Mouse (Mus musculus) neural tube, embryonic 11.5 days (tissue): ENCODE results near the gene Adam11. TPM values are rescaled to one million over a fixed set of nuclear protein-coding genes. Genes with fewer than 3 reads are reported as not detected.

ENCODE experiments used
- ATAC-seq: fragments of 200-750 bp; cut with Nextera tagmentation; 2 replicates; pipeline ENCODE4 v1.8.0; 2017; ENCODE audit warnings: moderate number of reproducible peaks, mild to moderate bottlenecking, moderate TSS enrichment, moderate library complexity; ENCODE audit not compliant: insufficient read depth, low FRiP score, low TSS enrichment
- DNase-seq: peaks from one replicate; pipeline ENCODE4 v3.0.0-alpha.2; 2015; ENCODE audit warnings: low spot score
- H3K27ac ChIP-seq: fragments of 300-500 bp; sonication (generic); 2 replicates; pipeline ENCODE4 v1.5.1; 2014; ENCODE audit warnings: low read depth, mild to moderate bottlenecking, low read length
- H3K27me3 ChIP-seq: fragments of 300-500 bp; sonication (generic); 2 replicates; pipeline ENCODE4 v1.6.1; 2014; ENCODE audit warnings: mild to moderate bottlenecking, low read length, mixed read lengths; ENCODE audit not compliant: control insufficient read depth, insufficient read depth
- H3K36me3 ChIP-seq: fragments of 300-500 bp; sonication (generic); 2 replicates; pipeline ENCODE4 v1.6.1; 2014; ENCODE audit warnings: mild to moderate bottlenecking, low read length, moderate library complexity, mixed read lengths; ENCODE audit not compliant: control insufficient read depth, insufficient read depth
- H3K4me1 ChIP-seq: fragments of 300-500 bp; sonication (generic); 2 replicates; pipeline ENCODE4 v1.6.1; 2014; ENCODE audit warnings: low read length, mixed read lengths; ENCODE audit not compliant: control insufficient read depth, insufficient read depth
- H3K4me2 ChIP-seq: fragments of 300-500 bp; sonication (generic); 2 replicates; pipeline ENCODE4 v1.6.1; 2014; ENCODE audit warnings: low read depth, mild to moderate bottlenecking, moderate library complexity
- H3K4me3 ChIP-seq: fragments of 300-500 bp; sonication (generic); 2 replicates; pipeline ENCODE4 v1.5.1; 2014; ENCODE audit warnings: low read depth, low read length
- H3K9ac ChIP-seq: fragments of 300-500 bp; sonication (generic); 2 replicates; pipeline ENCODE4 v1.6.1; 2014; ENCODE audit warnings: mild to moderate bottlenecking, low read length
- H3K9me3 ChIP-seq: fragments of 300-500 bp; sonication (generic); 2 replicates; pipeline ENCODE4 v1.6.1; 2016; ENCODE audit warnings: low read length; ENCODE audit not compliant: control insufficient read depth
- WGBS: fragments of 180-500 bp; shearing (Covaris S2); extraction: QIAGEN DNeasy Blood & Tissue Kit; methylation state at CpG from one replicate; pipeline ENCODE4 v1.1.7; 2014; 5-methylcytosine and 5-hydroxymethylcytosine counted together
- polyA plus RNA-seq: library from polyadenylated mRNA; unstranded; fragments of >200 nt; fragmentation: Nextera tagmentation; extraction: Ambion mirVana; gene quantifications from 2 replicates; pipeline ENCODE4 v1.2.1, GENCODE M21; 2014

The Adam11 gene
- polyA plus RNA-seq, 1 experiment from 2014 or later: 23.2 TPM

- WGBS: 3% methylated on average over 15 of the region's 15 CpGs
- no peaks in the 10 kb centered on the region for H3K9me3 ChIP-seq
- H3K4me2 ChIP-seq: peak overlapping the region; percentile 97
- H3K27me3 ChIP-seq: peaks cover 14% of the 10 kb centered on the region; the same call in 1 of the 2 replicates
- ATAC-seq (no peak), DNase-seq (no peak)
- peak overlapping the region; percentile 58 for H3K4me3 ChIP-seq
- no peak overlapping the region; the same call in 1 of the 2 replicates for H3K27ac ChIP-seq
- H3K4me1 ChIP-seq: peaks cover 13% of the 10 kb centered on the region
- no peaks in the 10 kb centered on the region for H3K36me3 ChIP-seq
- H3K9ac ChIP-seq: peak overlapping the region; percentile 72
Observed at GRCm38 (mm10) chr11:102762248-102762647, 1.0 kb downstream of the Adam11 start.

- Histone ChIP-seq H3K4me3 (no peak overlapping the region), H3K4me1 (peaks cover 13% of the 10 kb centered on the region), H3K36me3 (no peaks in the 10 kb centered on the region), H3K4me2 (peak overlapping the region; percentile 97; the same call in 1 of the 2 replicates), H3K27me3 (peaks cover 14% of the 10 kb centered on the region; the same call in 1 of the 2 replicates), H3K9ac (no peak overlapping the region), H3K9me3 (no peaks in the 10 kb centered on the region), H3K27ac (no peak overlapping the region)
- 49% methylated on average over 11 of the region's 11 CpGs for whole genome bisulfite sequencing
- ATAC-seq (peak; percentile 46; the same call in 1 of the 2 replicates), DNase-seq (peak; percentile 55)
Observed at GRCm38 (mm10) chr11:102763009-102763767, 1.9 kb downstream of the Adam11 start.

- peaks cover 14% of the 10 kb centered on the region for H3K4me1 ChIP-seq
- H3K27ac ChIP-seq: no peak overlapping the region
- no peaks in the 10 kb centered on the region for H3K9me3 ChIP-seq
- no peak overlapping the region for H3K4me3 ChIP-seq
- H3K27me3 ChIP-seq: peaks cover 8% of the 10 kb centered on the region; the same call in 1 of the 2 replicates
- H3K36me3 ChIP-seq: no peaks in the 10 kb centered on the region
- H3K9ac ChIP-seq: no peak overlapping the region
- ATAC-seq (no peak), DNase-seq (no peak)
- no peak overlapping the region for H3K4me2 ChIP-seq
- WGBS: 86% methylated on average over 5 of the region's 5 CpGs
Observed at GRCm38 (mm10) chr11:102765416-102765815, 4.2 kb downstream of the Adam11 start.

GRCm38 (mm10) chr11:102767055-102767670 lies 5.9 kb downstream of the Adam11 start:
- Histone ChIP-seq H3K9ac (no peak overlapping the region), H3K4me3 (no peak overlapping the region), H3K27ac (no peak overlapping the region), H3K36me3 (no peaks in the 10 kb centered on the region), H3K4me2 (no peak overlapping the region), H3K4me1 (peaks cover 24% of the 10 kb centered on the region), H3K9me3 (no peaks in the 10 kb centered on the region), H3K27me3 (peaks cover 3% of the 10 kb centered on the region; the same call in 1 of the 2 replicates)
- DNase-seq: no peak
- 73% methylated on average over 6 of the region's 6 CpGs for WGBS
- no peak for ATAC-seq

GRCm38 (mm10) chr11:102769141-102769540 lies 7.9 kb downstream of the Adam11 start:
- Histone ChIP-seq H3K36me3 (no peaks in the 10 kb centered on the region), H3K27ac (no peak overlapping the region), H3K27me3 (no peaks in the 10 kb centered on the region), H3K9ac (no peak overlapping the region), H3K4me3 (no peak overlapping the region), H3K4me1 (peaks cover 29% of the 10 kb centered on the region), H3K4me2 (no peak overlapping the region), H3K9me3 (no peaks in the 10 kb centered on the region)
- 85% methylated on average over 6 of the region's 6 CpGs for WGBS
- no peak for ATAC-seq
- no peak for DNase-seq

GRCm38 (mm10) chr11:102769993-102770661 lies 8.9 kb downstream of the Adam11 start:
- no peak overlapping the region for H3K9ac ChIP-seq
- no peak overlapping the region for H3K4me2 ChIP-seq
- H3K36me3 ChIP-seq: no peaks in the 10 kb centered on the region
- no peaks in the 10 kb centered on the region for H3K9me3 ChIP-seq
- H3K4me1 ChIP-seq: peaks cover 34% of the 10 kb centered on the region
- ATAC-seq: no peak
- 84% methylated on average over 12 of the region's 12 CpGs for WGBS
- H3K27ac ChIP-seq: no peak overlapping the region
- DNase-seq: no peak
- H3K27me3 ChIP-seq: no peaks in the 10 kb centered on the region
- H3K4me3 ChIP-seq: no peak overlapping the region

- H3K27me3 ChIP-seq: no peaks in the 10 kb centered on the region
- no peak overlapping the region for H3K27ac ChIP-seq
- no peak overlapping the region for H3K4me2 ChIP-seq
- H3K4me3 ChIP-seq: no peak overlapping the region
- no peak for ATAC-seq
- no peak for DNase-seq
- 36% methylated on average over 15 of the region's 15 CpGs for WGBS
- H3K36me3 ChIP-seq: no peaks in the 10 kb centered on the region
- H3K9me3 ChIP-seq: no peaks in the 10 kb centered on the region
- H3K9ac ChIP-seq: no peak overlapping the region
- peaks cover 35% of the 10 kb centered on the region for H3K4me1 ChIP-seq
Observed at GRCm38 (mm10) chr11:102770662-102771435, 9.6 kb downstream of the Adam11 start.
